Mouse (Mus musculus) brown adipose tissue, adult 24 weeks (tissue): ENCODE data around the gene Nfat5. TPM values are rescaled to one million over a fixed set of nuclear protein-coding genes. Genes with fewer than 3 reads are reported as not detected.
A peak's percentile ranks its signal among the peaks of the same experiment; 100 is the strongest.

Experiments
- H3K27ac ChIP-seq: fragments of 200-500 bp; replicated peaks from 2 replicates; pipeline ENCODE4 v1.5.1; 2012; ENCODE audit warnings: low read depth, mild to moderate bottlenecking, low read length
- H3K4me1 ChIP-seq: fragments of 200-500 bp; 2 replicates; pipeline ENCODE4 v1.6.1; 2012; ENCODE audit warnings: low read length, mixed read lengths; ENCODE audit not compliant: control insufficient read depth, insufficient read depth, insufficient read length
- H3K4me3 ChIP-seq: fragments of 200-500 bp; 2 replicates; pipeline ENCODE4 v1.5.1; 2012; ENCODE audit warnings: low read depth, mild to moderate bottlenecking, low read length, moderate library complexity; ENCODE audit not compliant: insufficient read depth
- polyA plus RNA-seq: library from polyadenylated mRNA; stranded (reverse); fragments of >200 nt; gene quantifications from 2 replicates; pipeline ENCODE4 v1.2.4, GENCODE M21; 2012; ENCODE audit not compliant: missing spikeins, insufficient read depth, insufficient read length

The Nfat5 gene
- polyA plus RNA-seq = 9.1 and 13.8 TPM in 2 replicates

DNA sequence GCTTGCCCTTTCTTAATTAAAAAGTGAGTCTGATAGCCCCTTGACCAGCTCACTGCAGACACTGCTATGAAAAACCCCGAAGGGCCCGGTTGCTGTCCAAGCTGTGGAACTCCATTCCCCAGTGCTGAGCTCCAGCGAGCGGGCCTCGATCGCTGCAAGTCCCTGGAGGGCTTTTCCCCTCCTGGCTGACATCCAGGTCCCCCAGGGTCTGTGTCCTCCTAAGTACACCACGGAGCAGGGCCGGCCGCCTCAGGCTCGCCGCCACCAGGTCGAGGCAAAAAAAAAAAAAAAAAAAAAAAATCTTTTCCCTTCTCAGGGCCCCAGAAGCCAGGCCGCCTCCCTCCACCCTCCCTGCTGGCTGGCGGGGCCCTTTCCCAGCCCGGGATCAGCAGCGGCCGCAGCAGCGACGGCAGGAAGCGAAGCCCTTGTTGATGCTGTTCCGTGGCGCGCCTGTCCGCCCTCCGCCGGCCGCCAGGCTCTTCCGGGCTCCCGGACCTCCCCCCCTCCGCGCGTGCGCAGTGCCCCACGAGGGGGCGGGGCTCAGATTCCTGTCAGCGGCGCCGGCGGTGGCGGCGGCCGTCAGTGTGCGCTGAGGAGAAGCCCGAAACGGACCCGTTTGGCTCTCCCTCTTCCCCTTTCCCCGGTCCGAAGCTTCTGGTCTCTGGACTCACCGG is at the start of gene Nfat5:
Nfat5 (plus strand) TSS at position 543 of the 674 bp plus-strand sequence.
- Histone ChIP-seq H3K4me1 (no peaks in the 10 kb centered on the region), H3K27ac (peak within 1 kb of the TSS; percentile 86), H3K4me3 (peak within 1 kb of the TSS; percentile 89)

DNA sequence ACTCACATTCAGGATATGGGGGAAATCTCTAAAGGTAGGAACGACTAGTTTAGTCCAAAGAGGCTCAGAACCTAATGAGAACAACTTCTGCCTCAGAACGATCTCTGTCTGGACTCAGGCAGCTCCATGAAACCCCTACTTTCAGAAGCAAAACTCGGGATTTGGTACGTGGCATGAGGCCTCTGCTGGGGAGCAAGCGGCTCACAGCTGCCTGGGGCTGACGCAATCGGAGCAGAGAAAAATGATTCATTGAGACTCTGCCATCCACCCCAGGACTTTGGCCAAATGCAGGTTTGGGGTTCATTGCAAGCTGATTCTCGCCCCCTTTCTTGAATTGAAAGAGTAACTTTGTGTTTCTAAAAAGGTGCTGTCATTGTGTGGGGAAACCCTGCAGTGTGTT is 49.1 kb upstream of the Nfat5 start:
- no peaks in the 10 kb centered on the region for H3K4me1 ChIP-seq
- H3K27ac ChIP-seq = no peak overlapping the region
- no peak overlapping the region for H3K4me3 ChIP-seq

DNA sequence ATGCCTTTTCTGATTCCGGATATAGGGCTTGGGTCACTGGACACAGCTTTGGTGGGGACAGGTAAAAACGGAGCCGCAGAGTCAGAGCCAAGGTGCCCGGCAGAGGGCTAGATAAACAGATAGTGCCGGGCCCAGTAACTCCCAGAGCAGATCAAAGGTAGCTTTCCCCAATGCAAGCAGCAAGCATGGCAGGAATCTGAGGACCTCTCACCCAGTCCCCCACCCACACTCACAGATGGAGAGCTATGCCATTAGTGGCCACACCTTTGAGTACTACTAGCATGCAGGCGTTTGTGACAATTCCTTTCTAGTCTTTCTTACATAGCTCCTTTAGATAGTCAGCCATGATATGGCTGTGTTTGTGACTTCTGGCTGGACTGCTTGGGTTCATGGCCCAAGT is 44.8 kb upstream of the Nfat5 start:
- Histone ChIP-seq H3K4me3 (no peak overlapping the region), H3K27ac (no peak overlapping the region), H3K4me1 (peaks cover 7% of the 10 kb centered on the region)

DNA sequence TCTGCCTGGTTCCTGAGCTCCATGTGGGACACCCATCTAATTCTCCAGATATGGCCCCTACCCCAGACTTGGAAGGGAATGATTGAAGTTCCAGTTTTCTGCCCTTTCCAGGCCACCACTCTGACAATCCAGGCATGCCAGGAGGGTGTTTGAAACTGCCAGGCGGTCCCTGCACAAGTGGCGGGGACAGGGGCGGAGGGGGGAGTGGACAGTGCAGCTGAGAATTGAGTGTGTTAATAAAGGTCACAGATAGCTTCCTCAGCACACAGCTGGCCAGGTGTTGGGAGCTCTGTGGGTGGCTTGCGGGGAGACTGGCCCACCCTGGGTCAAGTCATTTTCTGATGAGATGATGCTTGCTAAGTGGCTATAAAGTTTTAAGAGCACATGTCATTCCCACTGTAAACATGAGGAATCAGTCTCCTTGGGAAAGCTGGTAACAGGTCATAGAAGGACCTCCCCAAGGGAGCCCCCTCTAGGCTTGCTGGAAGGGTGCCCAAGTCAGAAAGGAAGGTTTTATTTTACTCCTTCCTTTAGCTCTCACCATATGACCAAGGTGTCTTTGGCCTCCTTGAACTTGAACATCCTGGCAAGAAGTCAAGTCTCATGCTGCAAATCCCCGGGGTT is 41.7 kb upstream of the Nfat5 start:
- Histone ChIP-seq H3K4me1 (peaks cover 7% of the 10 kb centered on the region), H3K4me3 (no peak overlapping the region), H3K27ac (no peak overlapping the region)

DNA sequence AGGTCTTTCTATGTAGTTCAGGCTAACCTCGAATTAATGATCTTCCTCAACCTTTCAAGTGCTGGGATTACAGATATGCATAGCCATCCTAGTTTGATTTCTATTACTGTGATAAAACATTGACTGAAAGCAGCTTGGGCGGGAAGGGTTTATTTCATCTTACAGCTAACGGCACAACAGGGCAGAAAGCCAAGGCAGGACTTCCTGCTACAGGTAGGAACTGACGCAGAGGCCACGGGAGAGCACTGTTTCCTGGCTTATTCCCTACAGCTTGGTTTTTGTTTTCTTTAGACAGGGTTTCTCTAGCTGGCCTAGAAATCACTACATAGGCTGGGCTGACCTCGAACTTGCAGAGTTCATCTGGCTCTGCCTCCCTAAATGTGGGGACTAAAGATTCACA is 40.1 kb upstream of the Nfat5 start:
- Histone ChIP-seq H3K4me1 (peaks cover 7% of the 10 kb centered on the region), H3K4me3 (no peak overlapping the region), H3K27ac (no peak overlapping the region; the same call in 1 of the 2 replicates)

DNA sequence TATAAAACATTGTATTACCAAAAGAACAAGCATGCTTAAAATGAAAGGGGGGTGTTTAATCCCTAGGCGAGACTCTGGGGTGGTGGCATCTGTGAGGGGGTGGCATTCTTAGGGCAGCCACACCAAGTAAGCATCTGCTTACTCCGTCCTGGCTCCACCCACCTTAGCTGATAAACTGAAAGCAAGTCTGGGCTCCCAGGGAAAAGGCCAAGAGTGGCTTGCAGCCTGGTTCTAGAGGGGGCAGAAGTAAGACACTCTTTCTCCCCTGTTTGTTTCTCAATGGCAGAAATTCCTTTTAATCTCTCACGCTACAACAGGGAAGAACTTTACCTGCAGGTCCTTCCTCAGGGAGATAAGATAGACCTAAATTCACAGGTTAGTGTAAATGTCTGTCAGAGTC is 38.9 kb upstream of the Nfat5 start:
- Histone ChIP-seq H3K4me3 (no peak overlapping the region), H3K4me1 (peaks cover 7% of the 10 kb centered on the region), H3K27ac (peak overlapping the region; percentile 6; the same call in 1 of the 2 replicates)

DNA sequence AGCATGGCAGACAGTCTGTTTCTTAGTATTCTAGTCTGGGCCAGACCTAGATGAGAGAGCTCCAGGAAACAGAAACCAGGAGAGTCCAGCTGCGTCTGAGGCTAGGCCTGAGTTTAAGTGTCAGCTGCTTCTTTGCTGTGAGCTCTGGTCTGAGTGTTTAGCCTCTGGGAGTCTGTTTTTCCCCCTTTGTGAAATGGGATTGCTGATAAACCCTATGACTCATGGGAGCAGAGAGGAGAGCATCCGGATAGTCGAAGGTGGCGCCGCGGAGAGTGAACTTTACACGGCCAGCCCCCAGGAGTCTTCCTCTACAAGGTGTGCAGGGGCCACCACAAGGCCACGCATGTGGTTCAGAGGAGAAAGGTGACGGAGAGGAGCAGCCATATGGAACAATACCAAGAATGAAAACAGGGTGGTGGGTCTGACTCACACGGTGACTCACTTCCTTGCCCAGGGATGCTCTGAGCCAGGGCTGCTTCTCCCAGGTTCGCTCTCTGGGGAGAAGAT is 38.3 kb upstream of the Nfat5 start:
- H3K4me3 ChIP-seq = no peak overlapping the region
- H3K27ac ChIP-seq = peak overlapping the region; percentile 6; the same call in 1 of the 2 replicates

DNA sequence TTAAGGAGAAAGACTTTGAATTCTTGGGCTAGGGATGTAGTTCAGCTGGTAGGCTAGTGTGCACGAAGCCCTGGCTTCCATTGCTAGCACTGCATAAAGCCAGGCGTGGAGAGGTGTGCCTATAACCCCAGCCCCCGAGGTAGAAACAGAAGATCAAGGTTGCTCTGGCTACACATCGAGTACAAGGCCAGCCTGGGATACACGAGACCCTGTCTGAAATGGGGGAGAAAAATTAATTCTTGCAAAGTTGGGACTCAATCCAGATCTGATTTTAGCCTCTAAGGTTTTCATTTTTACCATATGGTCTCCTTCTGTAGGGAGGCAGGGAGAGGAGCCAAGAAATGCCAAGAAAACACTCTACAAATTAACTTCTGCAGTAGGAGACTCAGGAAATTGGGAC is 36.0 kb upstream of the Nfat5 start:
- Histone ChIP-seq H3K27ac (no peak overlapping the region), H3K4me1 (peaks cover 5% of the 10 kb centered on the region), H3K4me3 (no peak overlapping the region)

More for the DNA sequence above, 38.3 kb upstream of the Nfat5 start:
- H3K4me1 ChIP-seq = peaks cover 7% of the 10 kb centered on the region

DNA sequence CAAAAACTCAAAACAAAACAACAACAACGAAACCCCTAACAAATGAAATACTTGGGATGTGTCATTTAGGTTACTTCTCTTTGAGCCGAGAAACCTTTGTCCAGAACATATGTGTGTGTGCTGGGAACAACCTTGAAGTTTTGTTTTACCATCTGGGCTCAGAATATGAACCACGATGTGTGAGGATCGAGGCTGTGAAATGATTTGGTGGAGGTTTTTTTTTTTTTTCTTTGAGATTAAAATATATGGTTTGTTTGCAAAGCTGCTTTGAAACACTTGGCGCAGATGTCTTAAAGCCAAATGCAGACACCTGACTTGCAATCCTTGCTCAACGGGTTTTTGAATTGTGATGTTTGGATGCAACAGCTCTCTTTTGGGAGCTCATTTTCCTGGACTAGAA is 33.1 kb upstream of the Nfat5 start:
- Histone ChIP-seq H3K4me3 (no peak overlapping the region), H3K27ac (no peak overlapping the region), H3K4me1 (no peaks in the 10 kb centered on the region)

DNA sequence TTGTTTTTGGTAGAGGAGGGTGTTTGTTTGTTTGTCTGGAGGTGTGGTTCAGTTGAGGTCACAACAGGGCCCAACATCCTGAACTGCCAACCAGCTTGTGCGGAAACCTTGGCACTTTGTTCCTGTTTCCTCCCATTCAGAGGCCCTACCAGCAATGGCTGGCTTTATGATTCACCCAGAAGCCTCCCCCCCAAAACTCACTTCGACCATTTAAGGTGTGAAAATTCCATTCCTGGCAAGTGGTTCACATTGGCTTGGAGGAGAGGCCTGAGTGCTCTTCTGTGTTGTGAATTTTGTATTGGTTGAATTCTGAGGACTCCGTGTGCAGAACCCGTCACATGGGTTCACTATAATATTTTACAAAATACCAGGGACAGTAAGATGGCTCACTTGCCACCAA is 32.1 kb upstream of the Nfat5 start:
- Histone ChIP-seq H3K27ac (no peak overlapping the region), H3K4me3 (no peak overlapping the region), H3K4me1 (no peaks in the 10 kb centered on the region)

DNA sequence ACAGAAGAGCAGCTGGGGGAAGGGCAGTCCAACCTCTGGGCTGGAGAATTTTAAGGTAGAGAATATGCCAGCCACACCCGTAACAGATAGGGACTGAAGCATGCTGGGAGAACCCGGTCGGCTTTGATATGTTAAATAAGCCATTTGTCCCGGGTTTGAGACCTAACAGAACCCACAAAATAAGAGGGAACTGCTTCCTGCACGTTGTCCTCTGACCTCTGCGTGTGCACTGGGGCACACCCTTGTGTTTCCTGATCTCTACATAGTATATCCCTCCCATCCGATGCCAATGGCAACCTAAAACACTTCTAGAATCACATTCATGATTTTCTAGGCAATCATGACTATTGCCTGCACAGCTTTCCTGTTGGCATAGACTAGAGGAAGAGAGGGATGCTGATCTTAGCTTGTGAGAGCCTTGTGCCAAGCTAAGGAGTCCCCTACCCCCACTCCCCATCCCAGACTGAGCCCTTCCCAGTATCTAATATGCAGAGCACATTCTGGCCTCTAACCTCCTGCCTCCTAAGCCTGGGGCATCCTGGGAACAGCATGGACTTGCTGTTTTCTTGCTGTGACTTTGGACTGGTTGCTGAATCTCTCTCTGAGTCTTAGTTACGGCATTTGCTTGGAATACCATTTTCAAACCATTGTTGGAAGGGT is 31.1 kb upstream of the Nfat5 start:
- Histone ChIP-seq H3K27ac (no peak overlapping the region), H3K4me1 (no peaks in the 10 kb centered on the region), H3K4me3 (no peak overlapping the region)

DNA sequence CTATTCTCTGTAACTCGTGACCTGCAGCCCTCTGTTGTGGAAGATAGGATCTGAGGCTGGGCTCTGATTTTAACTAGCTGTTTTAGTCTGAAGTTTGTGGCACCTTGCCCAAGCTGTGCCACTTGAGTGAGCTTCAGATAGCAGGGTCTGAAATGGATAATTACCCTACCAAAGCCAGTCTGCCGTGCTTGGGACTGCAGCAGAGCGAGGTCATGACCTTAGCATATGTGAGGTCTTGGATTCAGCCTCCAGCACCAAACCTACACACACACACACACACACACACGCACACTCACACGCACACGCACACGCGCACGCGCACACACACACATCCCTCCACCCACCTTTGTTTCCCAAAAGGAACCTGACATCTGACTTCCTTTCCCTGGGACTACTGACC is 27.5 kb upstream of the Nfat5 start:
- H3K27ac ChIP-seq = no peak overlapping the region
- no peak overlapping the region for H3K4me3 ChIP-seq
- no peaks in the 10 kb centered on the region; the same call in 1 of the 2 replicates for H3K4me1 ChIP-seq

DNA sequence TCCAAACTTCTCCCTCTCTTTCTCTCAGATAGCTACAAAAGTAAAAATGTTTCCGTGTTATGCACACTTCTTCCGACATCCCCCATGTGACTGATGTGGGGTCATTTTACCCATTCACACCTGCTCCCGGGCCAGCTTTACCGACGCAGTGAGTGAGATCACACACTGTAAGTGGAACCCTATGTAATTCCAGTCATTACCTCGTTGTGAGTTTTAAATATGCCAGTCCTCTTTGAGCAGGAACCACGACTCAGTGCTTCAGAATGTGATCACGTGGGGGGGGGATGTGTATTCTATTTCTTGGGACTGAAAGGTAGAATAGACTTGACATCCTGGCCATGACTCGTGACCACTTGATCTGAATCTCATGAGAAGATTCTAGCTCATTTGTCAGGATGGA is 24.8 kb upstream of the Nfat5 start:
- Histone ChIP-seq H3K27ac (no peak overlapping the region), H3K4me1 (no peaks in the 10 kb centered on the region; the same call in 1 of the 2 replicates), H3K4me3 (no peak overlapping the region)

DNA sequence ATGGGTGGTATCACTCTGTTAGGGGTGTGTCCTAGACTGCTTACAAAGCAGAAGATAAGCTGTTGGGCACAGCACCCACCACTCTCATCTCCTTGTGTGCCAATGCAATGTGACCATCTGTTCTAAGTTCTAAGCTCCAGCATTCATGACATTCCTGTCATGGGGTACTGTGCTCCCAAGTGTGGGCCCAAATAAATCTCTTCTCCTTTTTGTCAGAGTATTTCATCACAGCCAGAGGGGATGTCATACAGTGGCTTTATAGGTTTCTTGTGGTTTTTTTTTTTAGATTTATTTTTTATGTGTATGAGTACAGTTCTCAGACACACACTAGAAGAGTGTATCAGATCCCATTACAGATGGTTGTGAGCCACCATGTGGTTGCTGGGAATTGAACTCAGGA is 24.1 kb upstream of the Nfat5 start:
- no peaks in the 10 kb centered on the region; the same call in 1 of the 2 replicates for H3K4me1 ChIP-seq
- H3K27ac ChIP-seq = no peak overlapping the region
- no peak overlapping the region for H3K4me3 ChIP-seq

DNA sequence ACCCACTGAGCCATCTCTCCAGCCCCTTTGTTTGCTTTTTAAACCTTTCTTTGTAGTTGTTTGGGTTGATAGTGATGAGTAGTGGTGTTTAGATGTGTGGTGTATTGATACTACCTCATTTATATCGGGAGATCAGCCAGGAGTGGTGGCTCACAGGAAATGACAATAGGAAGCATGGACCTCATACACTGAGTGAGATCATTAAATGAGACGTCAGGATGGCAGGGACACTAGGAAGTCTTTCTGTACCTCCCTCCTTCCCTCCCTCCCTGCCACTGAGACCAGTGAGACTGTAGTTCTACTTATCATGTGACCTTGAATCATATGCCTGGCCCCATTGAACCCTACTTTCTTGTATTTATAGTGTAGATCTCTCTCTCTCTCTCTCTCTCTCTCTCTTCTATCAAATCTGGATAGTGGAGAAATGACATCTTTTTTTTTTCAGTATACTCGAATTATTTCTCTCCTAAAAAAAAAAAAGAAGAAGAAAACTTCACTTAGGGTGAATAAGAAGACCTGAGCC is 23.6 kb upstream of the Nfat5 start:
- Histone ChIP-seq H3K27ac (no peak overlapping the region), H3K4me3 (no peak overlapping the region), H3K4me1 (no peaks in the 10 kb centered on the region; the same call in 1 of the 2 replicates)
